Mouse (Mus musculus) C2C12 (cell line): ENCODE measurements around the gene Gm38394.

Experiments used
- CTCF ChIP-seq: IDR thresholded peaks from one replicate; pipeline ENCODE4 v1.5.1; 2011; ENCODE audit not compliant: control insufficient read depth, insufficient read depth, insufficient read length
- MYOD1 ChIP-seq: IDR thresholded peaks from one replicate; pipeline ENCODE4 v1.6.1; 2011; ENCODE audit warnings: low read depth; ENCODE audit not compliant: control insufficient read depth, insufficient read length

- TF ChIP-seq CTCF (no peak), MYOD1 (no peak)
Observed at GRCm38 (mm10) chr1:133613817-133614216, 47.3 kb downstream of the Gm38394 start.
